Mouse (Mus musculus) lung, postnatal 0 days (tissue): ENCODE data around the gene Rplp1.

Source experiments
- CTCF ChIP-seq: IDR thresholded peaks from 2 replicates; pipeline ENCODE4 v1.5.1; 2016; ENCODE audit warnings: antibody characterized with exemption, mild to moderate bottlenecking
- EP300 ChIP-seq: IDR thresholded peaks from 2 replicates; pipeline ENCODE4 v1.6.1; 2016; ENCODE audit warnings: antibody characterized with exemption, mild to moderate bottlenecking, control low read depth

GRCm38 (mm10) chr9:61884936-61885335, 29.4 kb downstream of the Rplp1 start:
- TF ChIP-seq CTCF: no peak
- no peak for TF ChIP-seq EP300
